Mouse (Mus musculus): Measurements from ENCODE around the gene Gmps.

Gmps gene

DNA sequence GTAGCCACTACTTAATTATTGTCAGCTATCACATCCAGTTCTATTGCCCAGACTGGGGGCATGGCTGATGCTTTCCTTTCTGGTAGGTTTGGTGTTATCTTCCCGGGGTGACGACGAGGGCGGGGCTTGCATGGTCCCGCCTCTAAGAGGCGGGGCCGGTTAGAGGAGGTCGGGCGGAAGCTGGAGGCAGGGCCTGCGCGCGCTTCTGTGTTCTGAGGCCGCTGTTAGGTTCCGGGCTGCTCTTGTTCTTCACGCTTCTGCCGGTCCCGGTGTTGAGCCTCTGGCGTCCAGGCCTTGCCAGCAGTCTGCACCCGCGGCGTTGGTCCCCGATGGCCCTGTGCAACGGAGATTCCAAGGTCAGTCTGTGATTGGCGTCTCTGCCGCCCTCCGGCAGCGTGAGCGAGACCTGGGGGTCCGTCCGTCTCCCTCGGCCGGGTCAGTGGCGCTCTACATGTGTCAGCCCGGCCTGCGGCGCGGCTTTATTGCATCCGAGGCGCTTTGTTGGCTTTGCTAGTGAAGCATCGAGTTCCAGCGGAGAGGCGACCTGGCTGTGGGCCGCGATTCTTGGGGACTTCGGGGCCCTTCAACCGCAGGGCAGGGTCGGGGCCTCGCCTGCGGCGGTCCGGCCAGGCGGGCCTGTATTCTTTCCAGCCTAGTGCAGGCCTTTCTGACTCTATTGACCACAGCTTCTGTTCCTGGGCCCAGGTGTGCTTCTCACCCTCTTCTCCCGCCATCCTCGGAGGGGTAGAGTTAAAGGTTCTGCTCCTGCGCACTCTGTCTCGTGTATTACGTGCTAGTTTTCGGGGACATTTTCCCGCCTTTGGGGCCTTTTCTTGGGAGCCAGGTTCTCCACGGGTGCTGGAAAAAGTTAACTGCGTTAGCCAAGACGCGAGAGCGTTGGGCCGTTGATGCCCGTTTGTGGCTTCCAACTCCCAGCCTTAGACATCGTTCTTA lies at the start of gene Gmps:
Gene Gmps (plus strand): TSS at position 152 of the 954 bp plus-strand sequence.
- DNase-seq (ENCODE audit: low read depth) = peak; percentile 77

DNA sequence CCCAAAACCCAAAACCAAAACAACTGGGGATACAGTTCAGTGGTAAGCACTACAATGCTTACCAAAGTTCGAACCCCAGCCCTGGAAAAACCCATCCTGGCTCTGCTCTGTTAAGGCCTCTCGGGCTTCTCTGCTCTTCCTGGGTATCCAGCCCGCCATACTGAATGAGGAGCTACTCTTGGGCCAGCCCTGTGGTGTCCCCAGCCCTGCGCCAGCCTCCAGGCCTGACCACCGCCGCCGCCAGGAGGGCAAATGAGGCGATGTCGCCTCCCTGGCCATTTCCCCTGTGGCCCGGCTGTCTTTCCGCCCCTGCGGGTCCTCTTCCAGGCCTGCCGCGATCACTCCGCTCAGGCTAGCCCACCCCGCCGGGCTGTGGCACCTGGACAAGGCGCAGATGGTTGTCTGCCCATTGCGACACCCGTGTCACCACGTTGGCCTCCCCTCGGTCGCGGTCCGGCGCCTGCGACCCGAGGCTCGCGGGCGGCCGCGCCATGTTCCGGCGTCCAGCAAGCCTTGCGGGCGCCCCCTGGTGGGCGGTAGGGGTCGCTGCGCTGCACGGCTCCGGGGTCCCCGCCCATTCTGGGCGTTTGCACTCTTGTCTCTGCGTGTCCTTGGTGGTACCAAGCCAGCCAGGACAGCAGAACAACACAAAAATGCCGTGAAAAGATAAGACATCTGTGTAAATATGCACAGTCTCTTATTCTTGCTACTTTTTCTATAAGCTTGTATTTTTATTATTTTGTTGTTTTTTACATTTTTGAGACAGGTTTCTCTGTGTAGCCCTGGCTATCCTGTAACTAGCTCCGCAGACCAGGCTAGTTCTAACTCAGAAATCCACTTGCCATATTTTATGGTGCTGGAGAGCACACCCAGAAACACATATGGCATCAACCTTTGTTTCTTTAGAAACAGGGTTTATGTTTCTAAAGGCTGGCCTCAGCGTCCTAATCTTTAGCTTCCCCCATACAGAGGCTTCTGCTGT lies 46.7 kb upstream of the Gmps start, which contains the start of gene E130311K13Rik:
Gene E130311K13Rik (minus strand): TSS at position 595 of the 982 bp plus-strand sequence.
- peak; percentile 33 for DNase-seq (ENCODE audit: low read depth)

DNA sequence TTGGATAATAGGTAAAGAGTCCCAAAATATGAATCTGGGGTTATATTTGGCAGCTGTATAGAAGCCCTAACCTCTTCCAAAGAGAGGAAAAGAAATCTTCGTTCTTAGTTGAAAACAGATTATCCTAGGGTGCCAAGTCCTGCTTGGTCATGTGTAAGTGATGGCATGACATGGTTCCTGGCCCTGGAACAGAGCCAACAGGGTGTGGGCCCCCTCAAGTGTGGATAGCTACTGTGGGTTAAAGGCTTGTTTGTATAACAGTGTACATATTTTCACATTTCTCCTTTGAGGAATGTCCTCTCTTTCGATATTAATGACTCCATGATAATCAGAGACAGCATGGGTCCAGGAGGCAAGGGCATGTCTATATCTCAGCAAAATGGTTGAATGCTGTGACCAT lies 37.0 kb upstream of the Gmps start:
- no peak for DNase-seq (ENCODE audit: low read depth)

DNA sequence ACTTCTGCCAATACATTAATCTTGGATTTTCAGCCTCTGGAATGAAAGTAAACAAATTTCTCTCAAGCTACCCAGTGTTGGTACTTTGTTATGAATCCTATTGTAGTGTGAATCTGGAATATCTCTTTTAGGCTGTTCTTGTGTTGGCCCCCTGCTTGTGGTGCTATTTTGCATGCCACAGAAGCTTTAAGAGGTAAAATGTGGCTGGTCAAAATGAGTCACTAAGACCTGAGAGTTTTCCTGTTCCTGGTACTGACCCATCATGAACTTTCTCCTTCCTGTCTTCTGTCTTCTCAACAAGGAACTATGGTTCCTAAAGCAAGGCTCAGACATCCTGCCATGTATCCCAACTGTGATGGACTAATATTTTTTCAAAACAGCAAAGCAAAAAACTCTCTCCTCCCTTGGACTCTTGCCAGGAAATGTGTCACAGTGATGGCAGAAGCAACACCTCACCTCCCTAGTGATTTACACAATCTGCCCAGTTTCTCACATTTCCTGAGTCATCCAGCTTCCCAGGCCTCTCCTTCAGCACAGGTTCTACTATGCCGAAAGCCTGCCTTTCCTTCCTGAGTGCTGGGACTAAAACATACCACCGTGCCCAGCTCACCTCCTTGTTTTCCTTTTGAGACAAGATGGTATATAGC lies 34.6 kb upstream of the Gmps start:
- no peak for DNase-seq (ENCODE audit: low read depth)

DNA sequence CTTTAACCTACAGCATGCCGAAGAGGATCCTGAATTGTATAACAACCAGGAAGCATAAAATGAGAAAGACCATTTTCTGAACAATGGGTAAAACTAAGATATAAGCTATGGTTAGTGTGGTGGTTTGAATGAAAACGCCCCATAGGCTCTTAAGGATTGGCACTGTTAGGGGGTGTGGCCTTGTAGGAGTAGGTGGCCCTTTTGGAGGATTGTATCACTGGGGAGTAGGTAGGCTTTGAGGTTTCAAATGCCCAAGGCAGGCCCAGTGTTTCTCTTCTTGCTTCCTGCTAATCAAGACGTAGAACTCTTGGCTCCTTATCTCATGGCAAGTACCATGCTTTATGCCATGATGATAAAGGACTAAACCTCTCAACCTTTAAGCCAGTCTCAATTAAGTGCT lies 26.1 kb upstream of the Gmps start:
- no peak for DNase-seq (ENCODE audit: low read depth)

DNA sequence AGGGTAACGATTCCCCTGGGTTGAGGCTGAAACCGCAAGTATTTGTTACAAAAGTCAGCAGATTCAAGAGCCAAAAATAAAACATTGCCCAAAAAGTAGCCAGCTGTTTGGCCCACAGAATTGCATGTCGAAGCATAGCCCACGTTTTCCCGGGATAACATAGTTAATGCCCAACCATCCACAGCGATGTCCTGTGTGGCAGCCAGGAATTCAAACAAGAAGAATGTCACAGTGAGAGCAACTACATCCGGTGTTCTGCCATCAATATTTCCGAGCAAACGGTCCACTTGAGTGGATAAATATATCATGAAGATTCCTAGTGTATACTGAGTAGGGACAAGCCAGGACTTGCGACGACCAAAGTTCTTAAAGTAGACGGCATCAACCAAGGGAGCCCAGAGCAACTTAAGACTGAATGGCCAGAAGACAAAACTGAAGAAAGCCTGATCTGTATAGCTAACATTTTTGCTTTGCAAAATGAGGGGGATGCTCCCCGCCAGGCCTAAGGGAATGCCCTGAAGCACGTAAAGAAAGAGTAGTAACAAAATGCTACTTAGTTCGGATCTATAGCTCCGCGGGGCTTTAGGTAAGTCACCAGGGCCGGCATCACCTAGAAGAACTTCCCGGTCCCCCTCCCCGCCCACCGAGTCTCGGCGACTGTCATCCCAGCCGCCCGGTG lies 12.3 kb upstream of the Gmps start:
- DNase-seq (ENCODE audit: low read depth) = no peak

DNA sequence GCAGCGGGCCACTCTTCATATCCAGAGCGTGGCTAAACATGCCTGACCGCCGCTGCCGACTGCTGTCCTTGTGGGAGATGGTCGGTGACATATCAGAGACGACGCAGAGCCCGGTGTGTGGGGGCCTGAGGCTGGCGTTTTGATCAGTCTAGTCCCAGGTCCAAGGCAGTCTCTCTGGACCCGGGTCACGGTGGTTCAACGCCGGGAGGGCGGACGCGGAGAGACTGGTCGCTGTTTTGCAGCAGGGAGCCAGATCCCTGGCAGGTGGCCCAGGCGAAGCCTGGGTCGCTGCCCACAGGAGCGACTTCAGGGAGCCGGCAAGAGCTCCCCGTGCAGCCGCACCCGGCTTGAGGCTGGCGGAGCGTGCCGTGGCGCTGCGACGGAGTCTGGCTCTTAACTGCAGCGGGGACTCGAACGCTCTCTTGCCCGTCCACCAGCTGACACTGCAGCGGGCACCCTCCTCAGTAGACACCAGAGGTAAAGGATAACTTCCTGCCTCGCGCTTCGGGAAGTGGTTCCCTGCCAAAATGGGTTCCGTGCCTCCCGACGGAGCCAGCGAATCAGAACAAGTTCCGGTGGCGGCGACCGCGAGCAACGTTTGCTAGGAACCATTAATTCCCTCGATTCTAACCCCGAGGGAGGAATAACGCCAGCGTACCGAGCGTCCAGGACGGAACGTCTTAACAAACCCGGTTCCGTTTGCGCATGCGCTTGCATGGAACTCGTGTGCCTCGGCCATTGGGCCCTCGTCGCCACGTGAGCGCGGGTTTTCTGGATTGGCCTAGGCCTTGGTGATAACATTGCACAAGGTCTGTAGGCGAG lies 11.6 kb upstream of the Gmps start, which contains the start of gene Slc33a1:
Gene Slc33a1 (minus strand): TSS at position 669 of the 822 bp plus-strand sequence.
- DNase-seq (ENCODE audit: low read depth) = peak; percentile 99

DNA sequence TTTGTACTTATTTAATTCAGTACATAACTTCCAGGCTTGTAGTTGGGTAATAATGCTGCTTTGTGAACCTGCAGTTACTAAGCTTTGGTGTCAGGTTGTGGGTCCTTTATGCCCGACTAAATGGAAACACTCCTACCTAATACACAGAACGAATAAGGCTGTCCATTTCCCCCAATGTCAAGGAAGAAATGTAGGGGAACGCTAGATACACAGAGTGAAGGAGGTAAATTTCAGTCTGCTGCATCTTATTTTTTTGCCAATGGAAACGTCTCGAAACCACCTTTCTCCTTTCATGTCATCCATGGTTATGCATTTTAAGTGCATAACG lies 11.0 kb upstream of the Gmps start:
- DNase-seq (ENCODE audit: low read depth) = no peak

DNA sequence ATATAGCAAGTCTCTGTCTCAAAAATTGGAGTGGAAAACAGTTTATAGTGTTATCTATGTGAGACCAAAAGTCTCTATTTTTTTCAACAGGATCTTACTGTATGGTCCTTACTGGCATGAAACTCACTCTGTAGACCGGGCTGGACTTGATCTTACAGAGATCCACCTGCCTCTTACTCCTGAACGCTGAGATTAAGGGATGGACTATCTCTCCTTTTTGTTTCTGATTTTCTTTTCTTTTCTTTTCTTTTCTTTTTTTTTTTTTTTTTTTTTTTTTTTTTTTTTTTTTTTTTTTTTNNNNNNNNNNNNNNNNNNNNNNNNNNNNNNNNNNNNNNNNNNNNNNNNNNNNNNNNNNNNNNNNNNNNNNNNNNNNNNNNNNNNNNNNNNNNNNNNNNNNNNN lies 10.0 kb upstream of the Gmps start:
- DNase-seq (ENCODE audit: low read depth) = no peak

DNA sequence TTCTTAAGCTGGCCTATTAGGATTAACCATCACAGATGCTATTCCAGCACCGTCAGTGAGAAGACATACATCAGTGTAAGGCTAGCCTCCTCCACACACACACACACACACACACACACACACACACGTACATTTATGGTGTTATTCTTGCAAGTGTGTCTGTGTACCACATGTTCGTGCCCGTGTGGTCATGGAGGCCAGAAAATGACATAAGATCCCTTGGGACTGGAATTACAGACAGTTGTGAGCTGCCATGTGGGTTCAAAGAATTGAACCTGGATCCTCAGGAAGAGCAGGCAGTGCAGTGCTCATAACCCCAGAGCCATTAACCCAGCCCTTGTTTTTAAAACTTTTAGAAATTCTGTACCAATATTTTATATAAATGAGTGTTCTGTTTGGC lies 2.0 kb downstream of the Gmps start:
- DNase-seq (ENCODE audit: low read depth) = no peak

DNA sequence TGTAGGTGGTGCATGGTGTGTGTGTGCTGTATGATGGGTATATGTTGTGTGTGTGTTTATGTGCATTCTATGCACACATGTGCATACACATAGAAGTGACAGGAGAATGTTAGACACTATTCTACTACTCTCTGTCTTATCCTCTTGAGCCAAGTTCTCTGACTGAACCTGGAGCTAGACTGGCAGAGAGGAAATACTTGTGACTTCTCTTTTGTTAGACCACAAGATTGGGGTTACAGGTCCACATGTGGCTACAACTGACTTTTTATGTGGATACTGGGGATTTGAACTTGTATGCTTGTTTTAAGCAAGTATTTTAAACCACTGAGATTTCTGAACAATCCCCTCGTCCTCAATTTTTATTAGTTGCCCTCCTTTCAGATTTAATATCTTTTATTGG lies 10.8 kb downstream of the Gmps start:
- no peak for DNase-seq (ENCODE audit: low read depth)

DNA sequence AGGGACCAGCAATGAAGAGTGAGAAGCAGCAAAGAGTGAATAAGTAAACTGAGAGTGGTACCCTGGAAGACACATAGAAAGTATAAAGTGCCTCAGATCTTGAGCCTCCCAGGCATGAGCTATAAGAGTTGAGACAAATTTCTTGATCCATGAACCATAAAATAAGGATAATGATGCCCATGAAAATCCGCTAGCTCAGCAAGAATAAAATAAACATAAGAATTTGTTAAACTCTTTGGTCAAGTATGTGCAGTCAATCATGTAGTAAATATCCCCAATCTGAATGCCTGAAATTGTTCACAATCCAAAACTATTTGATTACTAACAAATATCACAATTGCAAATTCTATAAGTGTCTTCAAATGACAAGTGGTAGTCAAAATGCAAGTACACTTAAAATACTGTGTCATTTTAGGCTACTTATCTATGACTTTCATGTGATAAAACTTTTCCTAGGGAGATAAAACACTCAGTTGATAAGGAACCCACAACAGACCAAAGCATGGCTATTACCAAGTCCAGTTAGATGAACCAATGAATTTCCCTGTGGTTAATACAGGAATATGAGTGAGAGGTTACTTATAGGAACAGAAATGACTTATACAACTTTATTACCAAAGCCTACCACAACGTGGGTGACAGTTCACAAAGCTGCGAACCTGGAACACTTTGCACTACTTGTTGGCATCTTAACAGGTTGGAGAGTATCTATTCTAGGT lies 13.0 kb downstream of the Gmps start:
- no peak for DNase-seq (ENCODE audit: low read depth)

DNA sequence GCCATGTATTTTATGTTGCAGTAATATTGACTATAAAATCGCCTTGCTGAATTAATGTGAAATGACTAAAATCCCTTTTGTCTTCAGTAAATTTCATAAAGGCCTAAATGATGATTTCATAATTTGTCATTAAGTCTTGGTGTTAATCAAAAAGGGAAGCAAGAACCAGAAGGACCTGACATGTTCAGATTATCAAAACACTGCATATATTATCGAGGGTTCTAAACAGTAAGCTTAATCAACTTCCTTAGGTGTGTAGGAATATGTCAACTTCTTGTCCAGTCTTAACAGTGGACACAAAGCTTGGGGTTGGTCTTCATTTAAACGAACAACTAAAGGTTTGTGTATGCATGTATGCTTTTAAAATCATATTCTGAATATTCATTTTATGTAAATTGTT lies 45.5 kb downstream of the Gmps start:
- DNase-seq (ENCODE audit: low read depth) = no peak

DNA sequence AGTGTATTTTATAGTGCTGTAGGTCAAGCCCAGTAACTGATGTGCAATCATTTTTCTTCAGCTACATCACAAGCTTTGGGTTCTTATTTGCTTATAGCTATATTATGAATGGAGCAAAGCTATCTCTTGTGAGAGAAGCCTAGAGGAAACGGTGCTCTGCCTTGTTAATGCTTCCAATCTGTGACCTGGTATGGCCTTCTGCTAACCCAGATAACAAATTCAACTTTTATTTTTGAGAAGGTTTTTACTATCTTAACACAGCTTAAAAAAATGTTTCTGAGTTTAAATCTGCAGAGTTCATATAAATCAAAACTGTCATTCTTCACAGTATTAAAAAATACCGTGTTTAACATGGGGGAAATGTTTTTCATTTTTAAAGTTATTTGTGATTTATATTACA lies 46.0 kb downstream of the Gmps start:
- no peak for DNase-seq (ENCODE audit: low read depth)

DNA sequence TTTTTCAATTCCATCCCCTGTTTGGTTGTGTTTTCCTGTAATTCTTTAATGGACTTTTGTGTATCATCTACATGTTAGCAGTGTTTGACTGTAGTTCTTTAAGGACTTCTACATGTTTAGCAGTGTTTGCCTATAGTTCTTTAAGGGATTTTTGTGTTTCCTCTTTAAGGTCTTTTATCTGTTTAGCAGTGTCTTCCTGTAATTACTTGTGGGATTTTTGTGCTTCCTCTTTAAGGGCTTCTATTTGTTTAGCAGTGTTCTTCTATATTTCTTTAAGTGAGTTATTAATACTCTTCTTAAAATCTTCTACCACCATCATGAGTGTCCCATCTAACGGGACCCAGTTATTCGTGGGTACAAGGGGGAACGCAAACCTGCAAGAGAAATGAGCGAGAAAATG lies 53.9 kb downstream of the Gmps start:
- DNase-seq (ENCODE audit: low read depth) = no peak

DNA sequence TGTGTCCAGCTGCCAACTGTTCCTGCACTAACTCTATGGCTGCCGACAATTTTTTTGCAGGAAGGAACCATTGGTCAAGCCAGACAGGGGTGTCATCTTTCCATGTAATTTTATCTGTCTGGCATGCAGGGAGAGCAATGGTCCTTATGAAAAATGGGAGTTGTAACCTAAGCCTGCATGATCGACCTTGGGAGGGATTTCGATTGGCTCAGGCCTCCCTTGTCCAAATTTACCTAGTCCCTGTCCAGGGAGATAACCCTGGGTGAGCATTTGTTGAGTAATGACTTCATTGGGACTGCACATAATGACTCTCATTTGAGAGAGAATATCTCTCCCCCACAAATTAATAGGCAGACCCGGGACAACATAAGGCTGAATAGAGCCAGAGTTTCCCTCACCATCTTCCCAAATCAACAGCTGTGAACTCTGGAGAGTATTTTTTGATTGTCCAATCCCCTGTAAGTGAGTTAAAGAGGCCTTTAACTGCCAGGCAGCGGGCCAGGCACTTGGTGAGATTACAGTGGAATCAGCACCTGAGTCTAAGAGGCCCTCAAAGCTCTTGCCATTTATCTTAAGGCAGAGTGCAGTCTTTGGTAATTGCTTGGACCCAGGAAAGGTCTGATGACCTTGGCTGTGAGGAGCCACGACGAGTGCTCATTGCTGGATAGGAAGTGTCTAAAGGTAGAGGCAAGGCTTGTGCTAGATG lies 62.4 kb downstream of the Gmps start:
- no peak for DNase-seq (ENCODE audit: low read depth)

DNA sequence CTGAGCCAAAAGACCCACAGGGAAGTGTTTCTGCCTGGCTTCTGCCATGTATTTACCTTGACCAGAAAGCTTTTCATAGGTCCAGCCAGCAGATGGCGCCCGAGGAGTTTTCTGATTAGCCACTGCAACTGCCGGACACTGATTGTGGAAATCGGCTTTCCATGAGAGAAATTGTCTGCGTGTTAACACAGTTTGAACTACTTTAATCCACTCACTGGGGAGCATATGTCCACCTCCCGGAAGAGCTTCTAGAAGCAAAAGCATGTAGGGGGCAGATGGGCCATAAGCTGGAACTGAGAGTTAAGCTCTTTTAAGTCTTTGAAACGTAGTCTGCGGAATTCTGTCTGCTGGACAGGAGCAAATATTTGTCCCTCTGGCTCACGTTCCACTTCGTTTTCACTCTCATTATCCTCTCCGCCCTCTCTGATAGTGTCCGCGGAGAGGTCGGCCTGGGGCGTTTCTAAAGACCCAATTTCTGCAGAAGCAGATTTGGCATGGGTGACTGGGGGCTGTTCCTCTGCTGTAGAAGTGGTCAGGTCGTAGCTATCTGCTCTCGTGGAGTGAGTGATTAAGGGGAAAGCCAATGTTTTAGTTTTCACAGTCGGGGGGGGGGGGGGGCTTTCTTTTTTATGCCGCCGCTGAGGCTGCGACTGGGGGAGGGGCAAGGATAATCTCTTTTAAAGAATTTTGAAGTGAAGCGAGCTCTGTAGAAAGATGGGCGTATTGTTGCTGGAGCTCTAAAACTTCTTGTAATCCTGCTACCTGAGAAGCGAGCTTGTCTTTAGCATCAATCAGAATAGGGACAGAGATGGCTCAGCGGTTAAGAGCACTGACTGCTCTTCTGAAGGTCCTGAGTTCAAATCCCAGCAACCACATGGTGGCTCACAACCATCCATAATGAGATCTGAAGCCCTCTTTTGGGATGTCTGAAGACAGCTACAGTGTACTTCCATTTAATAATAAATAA lies 64.2 kb downstream of the Gmps start:
- peak; percentile 49 for DNase-seq (ENCODE audit: low read depth)
